Comparison of ENCODE assay signal across 13 mouse cellular contexts in the genomic region with DNA sequence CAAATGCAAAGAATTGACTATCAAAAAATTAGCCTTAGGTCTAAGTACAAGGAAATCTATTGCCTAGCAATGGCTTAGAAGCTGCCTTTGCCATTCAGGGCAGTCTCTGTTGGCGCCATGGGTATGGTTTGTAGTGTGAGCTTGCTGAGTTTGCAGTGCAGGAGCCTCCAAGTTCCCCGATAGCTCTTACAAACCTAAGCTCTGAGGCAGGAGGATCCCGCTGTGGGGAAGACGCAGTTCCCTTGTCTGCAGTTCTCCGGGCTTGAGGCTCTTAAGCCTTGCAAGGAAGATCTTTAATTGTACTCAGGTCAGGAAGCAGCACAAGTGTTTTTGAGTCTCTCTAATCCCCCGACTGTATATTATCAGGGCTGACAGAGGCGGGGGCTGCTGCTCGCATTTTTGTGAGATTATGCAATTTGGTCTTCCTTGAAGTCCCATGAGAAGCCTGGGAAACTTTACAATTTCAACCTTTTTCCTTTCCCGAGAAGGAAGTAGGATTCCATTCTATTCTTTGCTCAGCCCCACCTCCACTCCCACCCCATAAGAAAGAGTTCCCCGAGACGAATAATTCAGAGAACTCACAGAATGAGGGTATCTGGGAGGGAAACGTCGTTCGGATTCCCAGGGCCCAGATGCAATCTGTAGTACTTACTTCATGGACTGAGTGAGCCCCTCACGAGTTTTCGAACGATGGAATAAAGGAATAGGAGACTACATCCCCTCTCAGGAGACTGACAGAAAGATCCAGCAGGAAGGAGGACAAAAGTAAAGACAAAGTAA.
DNase-seq lines count a peak whose midpoint lies in the region; ATAC-seq and TF ChIP-seq lines count a peak whose summit lies in the region.
"Had no signal": no experiment of that assay in that cellular context is flagged by ENCODE, and none has a peak within 500 bp of the region (broad histone marks: within the 10 kb centered on the region; RNA-seq: fewer than 3 reads in every experiment).

No protein-coding gene starts in this region.

- no peaks in the 10 kb centered on the region for H3K9me3 ChIP-seq in hindbrain, embryonic 10.5 days
- no peaks in the 10 kb centered on the region for H3K9me3 ChIP-seq in hindbrain, postnatal 0 days (ENCODE audit: low read length)
- no peaks in the 10 kb centered on the region for H3K9me3 ChIP-seq in embryonic facial prominence, embryonic 12.5 days
- no peaks in the 10 kb centered on the region for H3K9me3 ChIP-seq in hindbrain, embryonic 13.5 days
- H3K9me3 ChIP-seq in midbrain, embryonic 16.5 days (replicated peaks; ENCODE audit: control insufficient read depth, low read length, poor library complexity, severe bottlenecking), result no peaks in the 10 kb centered on the region
- H3K9me3 ChIP-seq in kidney, embryonic 14.5 days (ENCODE audit: control insufficient read depth, low read length), result no peaks in the 10 kb centered on the region

- peaks cover 24% of the 10 kb centered on the region for H3K4me1 ChIP-seq in hindbrain, embryonic 10.5 days (replicated peaks)
- H3K4me1 ChIP-seq in hindbrain, postnatal 0 days (ENCODE audit: insufficient read depth, low read length), result no peaks in the 10 kb centered on the region; the same call in 1 of the 2 replicates
- peaks cover 11% of the 10 kb centered on the region; the same call in 1 of the 2 replicates for H3K4me1 ChIP-seq in embryonic facial prominence, embryonic 12.5 days
- H3K4me1 ChIP-seq in hindbrain, embryonic 13.5 days (replicated peaks), result peaks cover 21% of the 10 kb centered on the region
- H3K4me1 ChIP-seq in midbrain, embryonic 16.5 days (ENCODE audit: control insufficient read depth, insufficient read depth, low read length), result peaks cover 16% of the 10 kb centered on the region
- H3K4me1 ChIP-seq in kidney, embryonic 14.5 days (ENCODE audit: control insufficient read depth, insufficient read depth, low read length), result no peaks in the 10 kb centered on the region

- no peak for ATAC-seq in hindbrain, postnatal 0 days
- ATAC-seq in embryonic facial prominence, embryonic 12.5 days (ENCODE audit: insufficient number of reproducible peaks, insufficient read depth, low FRiP score, low TSS enrichment), result no peak
- ATAC-seq in hindbrain, embryonic 13.5 days (ENCODE audit: low FRiP score), result no peak
- no peak for ATAC-seq in midbrain, embryonic 16.5 days
- no peak for ATAC-seq in inflammation-experienced regulatory T-cells, adult 6 months
- ATAC-seq in kidney, embryonic 14.5 days (ENCODE audit: low FRiP score, low TSS enrichment), result no peak

- 8% methylated on average over 17 of the region's 17 CpGs for WGBS in hindbrain, embryonic 10.5 days
- WGBS in hindbrain, postnatal 0 days, result 17% methylated on average over 17 of the region's 17 CpGs
- WGBS in embryonic facial prominence, embryonic 12.5 days, result 7% methylated on average over 17 of the region's 17 CpGs
- 10% methylated on average over 17 of the region's 17 CpGs for WGBS in hindbrain, embryonic 13.5 days
- WGBS in midbrain, embryonic 16.5 days, result 4% methylated on average over 17 of the region's 17 CpGs
- 16% methylated on average over 17 of the region's 17 CpGs for WGBS in kidney, embryonic 14.5 days

- peak overlapping the region; percentile 82 for H3K27ac ChIP-seq in hindbrain, embryonic 10.5 days
- H3K27ac ChIP-seq in hindbrain, postnatal 0 days, result no peak overlapping the region
- H3K27ac ChIP-seq in embryonic facial prominence, embryonic 12.5 days, result no peak overlapping the region
- no peak overlapping the region for H3K27ac ChIP-seq in hindbrain, embryonic 13.5 days
- no peak overlapping the region for H3K27ac ChIP-seq in midbrain, embryonic 16.5 days (ENCODE audit: low read length)
- no peak overlapping the region for H3K27ac ChIP-seq in kidney, embryonic 14.5 days (ENCODE audit: low read depth, low read length)
- H3K27ac ChIP-seq: layer of hippocampus, adult 2 months had no signal

- no peak overlapping the region for H3K4me2 ChIP-seq in hindbrain, postnatal 0 days (ENCODE audit: low read depth, low read length)
- H3K4me2 ChIP-seq in embryonic facial prominence, embryonic 12.5 days (replicated peaks), result peak overlapping the region; percentile 16
- peak overlapping the region; percentile 17 for H3K4me2 ChIP-seq in hindbrain, embryonic 13.5 days
- peak overlapping the region; percentile 26; the same call in 1 of the 2 replicates for H3K4me2 ChIP-seq in midbrain, embryonic 16.5 days (ENCODE audit: low read length)
- no peak overlapping the region; the same call in 1 of the 2 replicates for H3K4me2 ChIP-seq in kidney, embryonic 14.5 days (replicated peaks; ENCODE audit: low read depth, low read length)

- no peak overlapping the region for H3K9ac ChIP-seq in hindbrain, postnatal 0 days (replicated peaks; ENCODE audit: low read length)
- no peak overlapping the region for H3K9ac ChIP-seq in embryonic facial prominence, embryonic 12.5 days
- no peak overlapping the region for H3K9ac ChIP-seq in hindbrain, embryonic 13.5 days
- H3K9ac ChIP-seq in midbrain, embryonic 16.5 days (ENCODE audit: low read depth, low read length), result no peak overlapping the region
- no peak overlapping the region for H3K9ac ChIP-seq in kidney, embryonic 14.5 days (ENCODE audit: low read depth, low read length)

- no peak for TF ChIP-seq CTCF in hindbrain, postnatal 0 days (IDR thresholded peaks at IDR 0.05; ENCODE audit: low read depth)

- peaks cover 16% of the 10 kb centered on the region for H3K27me3 ChIP-seq in hindbrain, embryonic 10.5 days (ENCODE audit: insufficient read depth, poor library complexity, severe bottlenecking)
- H3K27me3 ChIP-seq in hindbrain, postnatal 0 days (ENCODE audit: insufficient read depth, low read length), result no peaks in the 10 kb centered on the region; the same call in 1 of the 2 replicates
- no peaks in the 10 kb centered on the region for H3K27me3 ChIP-seq in embryonic facial prominence, embryonic 12.5 days
- peaks cover 10% of the 10 kb centered on the region; the same call in 1 of the 2 replicates for H3K27me3 ChIP-seq in hindbrain, embryonic 13.5 days
- no peaks in the 10 kb centered on the region for H3K27me3 ChIP-seq in midbrain, embryonic 16.5 days (ENCODE audit: control insufficient read depth, insufficient read depth, low read depth, low read length)
- H3K27me3 ChIP-seq in kidney, embryonic 14.5 days (ENCODE audit: control insufficient read depth, insufficient read depth, low read length), result no peaks in the 10 kb centered on the region
- H3K27me3 ChIP-seq: CH12.LX had no signal

- no peak for DNase-seq in hindbrain, embryonic 10.5 days (ENCODE audit: low spot score)
- DNase-seq in hindbrain, postnatal 0 days (ENCODE audit: low spot score), result no peak
- no peak for DNase-seq in adrenal gland, postnatal 25 days
- DNase-seq: cerebellum, postnatal 14 days; left cerebral cortex, postnatal 4 days; lung, postnatal 10 days had no signal

- no peaks in the 10 kb centered on the region for H3K36me3 ChIP-seq in hindbrain, embryonic 10.5 days
- no peaks in the 10 kb centered on the region for H3K36me3 ChIP-seq in hindbrain, postnatal 0 days (ENCODE audit: insufficient read depth, low read length)
- no peaks in the 10 kb centered on the region for H3K36me3 ChIP-seq in embryonic facial prominence, embryonic 12.5 days
- no peaks in the 10 kb centered on the region for H3K36me3 ChIP-seq in hindbrain, embryonic 13.5 days
- no peaks in the 10 kb centered on the region for H3K36me3 ChIP-seq in midbrain, embryonic 16.5 days (ENCODE audit: control insufficient read depth, insufficient read depth, low read length)
- H3K36me3 ChIP-seq in kidney, embryonic 14.5 days (ENCODE audit: control insufficient read depth, insufficient read depth, low read length), result no peaks in the 10 kb centered on the region

- peak overlapping the region; percentile 34 for H3K4me3 ChIP-seq in hindbrain, embryonic 10.5 days
- no peak overlapping the region for H3K4me3 ChIP-seq in hindbrain, postnatal 0 days (ENCODE audit: low read length)
- no peak overlapping the region for H3K4me3 ChIP-seq in embryonic facial prominence, embryonic 12.5 days
- H3K4me3 ChIP-seq in hindbrain, embryonic 13.5 days, result no peak overlapping the region
- no peak overlapping the region for H3K4me3 ChIP-seq in midbrain, embryonic 16.5 days (ENCODE audit: low read depth, low read length)
- no peak overlapping the region for H3K4me3 ChIP-seq in kidney, embryonic 14.5 days (ENCODE audit: low read length)
- H3K4me3 ChIP-seq: layer of hippocampus, adult 2 months had no signal

Comparison
In these comparisons a context has a peak if more than half of its experiments do, and no peak if none do; other contexts are left out.
1. H3K4me2 ChIP-seq: peak in embryonic facial prominence, embryonic 12.5 days (single experiment), hindbrain, embryonic 13.5 days (single experiment) and midbrain, embryonic 16.5 days (single experiment); none in hindbrain, postnatal 0 days (single experiment) and kidney, embryonic 14.5 days (single experiment).